Mouse (Mus musculus) liver, adult 2 months (tissue): ENCODE data around the gene Brox.

Experiments
- CTCF ChIP-seq: fragments of 200-500 bp; IDR thresholded peaks from 2 replicates; pipeline ENCODE4 v1.5.1; 2011; ENCODE audit warnings: low read depth, low read length, control low read depth
- POLR2A ChIP-seq: fragments of 200-500 bp; IDR thresholded peaks from 2 replicates; pipeline ENCODE4 v1.6.1; 2011; ENCODE audit warnings: low read length, control low read depth; ENCODE audit not compliant: insufficient read depth; ENCODE audit errors: extremely low read depth

DNA sequence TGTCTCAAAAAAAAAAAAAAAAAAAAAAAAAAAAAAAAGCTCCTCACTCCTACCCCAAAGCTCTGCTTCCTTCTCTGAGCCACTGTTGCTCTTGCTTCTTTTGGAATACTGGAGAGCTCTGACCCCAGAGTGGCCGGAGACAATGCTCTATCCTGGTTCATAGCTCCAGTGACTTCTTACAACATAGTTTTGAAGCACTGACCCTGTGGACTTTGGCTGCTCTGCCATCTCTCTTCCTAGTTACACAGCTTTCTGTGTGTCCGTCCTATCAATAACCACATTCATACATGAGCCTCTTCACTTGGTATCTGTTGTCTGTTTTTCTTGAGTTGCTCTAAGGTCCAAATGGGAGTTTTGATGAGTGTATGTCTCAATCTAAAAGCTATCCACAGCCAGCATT, 15.0 kb upstream of the Brox start:
- TF ChIP-seq POLR2A (no peak), CTCF (no peak)
